Mouse (Mus musculus): Measurements from ENCODE around the gene Tm9sf3. TPM values are rescaled to one million over a fixed set of nuclear protein-coding genes. Genes with fewer than 3 reads are reported as not detected.

Gene Tm9sf3
- polyA plus RNA-seq, 1 experiment, result 11.6 TPM

- Histone ChIP-seq H3K4me3 (replicated peaks) (peak overlapping the region; percentile 99), H3K27me3 (replicated peaks) (no peaks in the 10 kb centered on the region), H3K4me1 (peaks cover 55% of the 10 kb centered on the region), H3K36me3 (replicated peaks; ENCODE audit: low read length) (peaks cover 12% of the 10 kb centered on the region), H3K9me3 (no peaks in the 10 kb centered on the region)
- no peak for TF ChIP-seq GATA1 (IDR thresholded peaks at IDR 0.05; ENCODE audit: borderline replicate concordance, low read length)
Observed at GRCm38 (mm10) chr19:41264331-41264799, 568 bp upstream of the Tm9sf3 start.

GRCm38 (mm10) chr19:41262712-41263629 lies 826 bp downstream of the Tm9sf3 start:
- TF ChIP-seq GATA1 (IDR thresholded peaks at IDR 0.05; ENCODE audit: borderline replicate concordance, low read length), result no peak
- no peak for TF ChIP-seq FLI1 (IDR thresholded peaks at IDR 0.05; ENCODE audit: low read length)
- no peaks in the 10 kb centered on the region for H3K27me3 ChIP-seq (replicated peaks)
- peak overlapping the region; percentile 99 for H3K4me3 ChIP-seq (replicated peaks)
- H3K9me3 ChIP-seq, result no peaks in the 10 kb centered on the region
- peaks cover 67% of the 10 kb centered on the region for H3K4me1 ChIP-seq
- peaks cover 14% of the 10 kb centered on the region for H3K36me3 ChIP-seq (replicated peaks; ENCODE audit: low read length)

GRCm38 (mm10) chr19:41260736-41261135 lies 3.1 kb downstream of the Tm9sf3 start:
- Histone ChIP-seq H3K9me3 (no peaks in the 10 kb centered on the region), H3K27me3 (replicated peaks) (no peaks in the 10 kb centered on the region), H3K4me1 (peaks cover 69% of the 10 kb centered on the region), H3K36me3 (replicated peaks; ENCODE audit: low read length) (peaks cover 31% of the 10 kb centered on the region), H3K4me3 (replicated peaks) (peak overlapping the region; percentile 31)
- TF ChIP-seq FLI1 (IDR thresholded peaks at IDR 0.05; ENCODE audit: low read length) (no peak), GATA1 (IDR thresholded peaks at IDR 0.05; ENCODE audit: borderline replicate concordance, low read length) (no peak)

- H3K4me1 ChIP-seq, result peaks cover 57% of the 10 kb centered on the region
- no peaks in the 10 kb centered on the region for H3K9me3 ChIP-seq
- H3K27me3 ChIP-seq (replicated peaks), result no peaks in the 10 kb centered on the region
- TF ChIP-seq FLI1 (IDR thresholded peaks at IDR 0.05; ENCODE audit: low read length) (no peak), GATA1 (IDR thresholded peaks at IDR 0.05; ENCODE audit: borderline replicate concordance, low read length) (no peak)
- no peak overlapping the region for H3K4me3 ChIP-seq (replicated peaks)
- peaks cover 45% of the 10 kb centered on the region for H3K36me3 ChIP-seq (replicated peaks; ENCODE audit: low read length)
Observed at GRCm38 (mm10) chr19:41259256-41259655, 4.5 kb downstream of the Tm9sf3 start.

GRCm38 (mm10) chr19:41258707-41259106 lies 5.1 kb downstream of the Tm9sf3 start:
- H3K4me3 ChIP-seq (replicated peaks), result no peak overlapping the region
- H3K36me3 ChIP-seq (replicated peaks; ENCODE audit: low read length), result peaks cover 50% of the 10 kb centered on the region
- H3K9me3 ChIP-seq, result no peaks in the 10 kb centered on the region
- TF ChIP-seq FLI1 (IDR thresholded peaks at IDR 0.05; ENCODE audit: low read length) (no peak), GATA1 (IDR thresholded peaks at IDR 0.05; ENCODE audit: borderline replicate concordance, low read length) (no peak)
- H3K27me3 ChIP-seq (replicated peaks), result no peaks in the 10 kb centered on the region
- peaks cover 56% of the 10 kb centered on the region for H3K4me1 ChIP-seq

GRCm38 (mm10) chr19:41254584-41254983 lies 9.2 kb downstream of the Tm9sf3 start:
- no peaks in the 10 kb centered on the region for H3K9me3 ChIP-seq

GRCm38 (mm10) chr19:41248968-41249367 lies 14.8 kb downstream of the Tm9sf3 start:
- H3K4me3 ChIP-seq (replicated peaks), result no peak overlapping the region
- H3K36me3 ChIP-seq (replicated peaks; ENCODE audit: low read length), result peaks cover 81% of the 10 kb centered on the region
- H3K9me3 ChIP-seq, result no peaks in the 10 kb centered on the region
- H3K27me3 ChIP-seq (replicated peaks), result no peaks in the 10 kb centered on the region
- peaks cover 40% of the 10 kb centered on the region for H3K4me1 ChIP-seq
- TF ChIP-seq GATA1 (IDR thresholded peaks at IDR 0.05; ENCODE audit: borderline replicate concordance, low read length) (no peak), FLI1 (IDR thresholded peaks at IDR 0.05; ENCODE audit: low read length) (no peak)

More at GRCm38 (mm10) chr19:41254584-41254983, 9.2 kb downstream of the Tm9sf3 start:
- Histone ChIP-seq H3K4me3 (replicated peaks) (no peak overlapping the region), H3K36me3 (replicated peaks; ENCODE audit: low read length) (peaks cover 64% of the 10 kb centered on the region), H3K4me1 (peaks cover 44% of the 10 kb centered on the region), H3K27me3 (replicated peaks) (no peaks in the 10 kb centered on the region)
- TF ChIP-seq FLI1 (IDR thresholded peaks at IDR 0.05; ENCODE audit: low read length) (no peak), GATA1 (IDR thresholded peaks at IDR 0.05; ENCODE audit: borderline replicate concordance, low read length) (no peak)

GRCm38 (mm10) chr19:41248271-41248670 lies 15.5 kb downstream of the Tm9sf3 start:
- no peaks in the 10 kb centered on the region for H3K27me3 ChIP-seq (replicated peaks)
- TF ChIP-seq GATA1 (IDR thresholded peaks at IDR 0.05; ENCODE audit: borderline replicate concordance, low read length), result no peak
- peaks cover 40% of the 10 kb centered on the region for H3K4me1 ChIP-seq
- no peak overlapping the region for H3K4me3 ChIP-seq (replicated peaks)
- no peaks in the 10 kb centered on the region for H3K9me3 ChIP-seq
- H3K36me3 ChIP-seq (replicated peaks; ENCODE audit: low read length), result peaks cover 80% of the 10 kb centered on the region

- Histone ChIP-seq H3K27me3 (replicated peaks) (no peaks in the 10 kb centered on the region), H3K4me1 (peaks cover 35% of the 10 kb centered on the region), H3K36me3 (replicated peaks; ENCODE audit: low read length) (peaks cover 92% of the 10 kb centered on the region), H3K4me3 (replicated peaks) (no peak overlapping the region), H3K9me3 (no peaks in the 10 kb centered on the region)
- no peak for TF ChIP-seq FLI1 (IDR thresholded peaks at IDR 0.05; ENCODE audit: low read length)
- no peak for TF ChIP-seq GATA1 (IDR thresholded peaks at IDR 0.05; ENCODE audit: borderline replicate concordance, low read length)
Observed at GRCm38 (mm10) chr19:41246271-41246670, 17.5 kb downstream of the Tm9sf3 start.

- Histone ChIP-seq H3K9me3 (no peaks in the 10 kb centered on the region), H3K4me3 (replicated peaks) (no peak overlapping the region), H3K4me1 (peaks cover 30% of the 10 kb centered on the region), H3K27me3 (replicated peaks) (no peaks in the 10 kb centered on the region), H3K36me3 (replicated peaks; ENCODE audit: low read length) (peaks cover 95% of the 10 kb centered on the region)
- TF ChIP-seq FLI1 (IDR thresholded peaks at IDR 0.05; ENCODE audit: low read length), result no peak
- no peak for TF ChIP-seq GATA1 (IDR thresholded peaks at IDR 0.05; ENCODE audit: borderline replicate concordance, low read length)
Observed at GRCm38 (mm10) chr19:41244581-41244980, 19.2 kb downstream of the Tm9sf3 start.

Measured in megakaryocyte, embryonic 14.5 days (primary cell).